Mouse (Mus musculus) neural tube, embryonic 11.5 days (tissue): ENCODE measurements around the gene Trpm2. TPM values are rescaled to one million over a fixed set of nuclear protein-coding genes. Genes with fewer than 3 reads are reported as not detected.
A peak's percentile ranks its signal among the peaks of the same experiment; 100 is the strongest.

Experiments
- ATAC-seq: fragments of 200-750 bp; cut with Nextera tagmentation; 2 replicates; pipeline ENCODE4 v1.8.0; 2017; ENCODE audit warnings: moderate number of reproducible peaks, mild to moderate bottlenecking, moderate TSS enrichment, moderate library complexity; ENCODE audit not compliant: insufficient read depth, low FRiP score, low TSS enrichment
- DNase-seq: peaks from one replicate; pipeline ENCODE4 v3.0.0-alpha.2; 2015; ENCODE audit warnings: low spot score
- H3K27ac ChIP-seq: fragments of 300-500 bp; sonication (generic); 2 replicates; pipeline ENCODE4 v1.5.1; 2014; ENCODE audit warnings: low read depth, mild to moderate bottlenecking, low read length
- H3K27me3 ChIP-seq: fragments of 300-500 bp; sonication (generic); 2 replicates; pipeline ENCODE4 v1.6.1; 2014; ENCODE audit warnings: mild to moderate bottlenecking, low read length, mixed read lengths; ENCODE audit not compliant: control insufficient read depth, insufficient read depth
- H3K36me3 ChIP-seq: fragments of 300-500 bp; sonication (generic); 2 replicates; pipeline ENCODE4 v1.6.1; 2014; ENCODE audit warnings: mild to moderate bottlenecking, low read length, moderate library complexity, mixed read lengths; ENCODE audit not compliant: control insufficient read depth, insufficient read depth
- H3K4me1 ChIP-seq: fragments of 300-500 bp; sonication (generic); 2 replicates; pipeline ENCODE4 v1.6.1; 2014; ENCODE audit warnings: low read length, mixed read lengths; ENCODE audit not compliant: control insufficient read depth, insufficient read depth
- H3K4me2 ChIP-seq: fragments of 300-500 bp; sonication (generic); 2 replicates; pipeline ENCODE4 v1.6.1; 2014; ENCODE audit warnings: low read depth, mild to moderate bottlenecking, moderate library complexity
- H3K4me3 ChIP-seq: fragments of 300-500 bp; sonication (generic); 2 replicates; pipeline ENCODE4 v1.5.1; 2014; ENCODE audit warnings: low read depth, low read length
- H3K9ac ChIP-seq: fragments of 300-500 bp; sonication (generic); 2 replicates; pipeline ENCODE4 v1.6.1; 2014; ENCODE audit warnings: mild to moderate bottlenecking, low read length
- H3K9me3 ChIP-seq: fragments of 300-500 bp; sonication (generic); 2 replicates; pipeline ENCODE4 v1.6.1; 2016; ENCODE audit warnings: low read length; ENCODE audit not compliant: control insufficient read depth
- WGBS: fragments of 180-500 bp; shearing (Covaris S2); extraction: QIAGEN DNeasy Blood & Tissue Kit; methylation state at CpG from one replicate; pipeline ENCODE4 v1.1.7; 2014; 5-methylcytosine and 5-hydroxymethylcytosine counted together
- polyA plus RNA-seq: library from polyadenylated mRNA; unstranded; fragments of >200 nt; fragmentation: Nextera tagmentation; extraction: Ambion mirVana; gene quantifications from 2 replicates; pipeline ENCODE4 v1.2.1, GENCODE M21; 2014

Gene Trpm2
- polyA plus RNA-seq, 1 experiment from 2014 or later, result 1.4 TPM

- H3K4me3 ChIP-seq, result no peak overlapping the region
Observed at GRCm38 (mm10) chr10:77927375-77927774, 43.0 kb downstream of the Trpm2 start.

GRCm38 (mm10) chr10:77926140-77926539 is 44.2 kb downstream of the Trpm2 start:
- H3K4me2 ChIP-seq, result no peak overlapping the region
- ATAC-seq (no peak), DNase-seq (peak; percentile 50)
- H3K9me3 ChIP-seq, result no peaks in the 10 kb centered on the region
- no peak overlapping the region for H3K9ac ChIP-seq
- no peaks in the 10 kb centered on the region for H3K27me3 ChIP-seq
- H3K36me3 ChIP-seq, result no peaks in the 10 kb centered on the region
- H3K27ac ChIP-seq, result no peak overlapping the region
- H3K4me1 ChIP-seq, result no peaks in the 10 kb centered on the region
- 43% methylated on average over 7 of the region's 7 CpGs for WGBS
- no peak overlapping the region for H3K4me3 ChIP-seq

More at GRCm38 (mm10) chr10:77927375-77927774, 43.0 kb downstream of the Trpm2 start:
- Histone ChIP-seq H3K27ac (no peak overlapping the region), H3K27me3 (no peaks in the 10 kb centered on the region), H3K36me3 (no peaks in the 10 kb centered on the region), H3K9ac (no peak overlapping the region), H3K9me3 (no peaks in the 10 kb centered on the region), H3K4me1 (no peaks in the 10 kb centered on the region), H3K4me2 (no peak overlapping the region)
- no peak for ATAC-seq
- DNase-seq, result no peak
- WGBS, result 92% methylated on average over 10 of the region's 10 CpGs

- ATAC-seq (no peak), DNase-seq (no peak)
- 73% methylated on average over 4 of the region's 4 CpGs for WGBS
- H3K27ac ChIP-seq, result no peak overlapping the region
- no peaks in the 10 kb centered on the region for H3K36me3 ChIP-seq
- H3K27me3 ChIP-seq, result no peaks in the 10 kb centered on the region
- no peak overlapping the region for H3K4me2 ChIP-seq
- no peaks in the 10 kb centered on the region for H3K4me1 ChIP-seq
- no peaks in the 10 kb centered on the region for H3K9me3 ChIP-seq
- H3K9ac ChIP-seq, result no peak overlapping the region
- no peak overlapping the region for H3K4me3 ChIP-seq
Observed at GRCm38 (mm10) chr10:77922681-77923080, 47.7 kb downstream of the Trpm2 start.

- Histone ChIP-seq H3K36me3 (no peaks in the 10 kb centered on the region), H3K27ac (no peak overlapping the region), H3K4me1 (no peaks in the 10 kb centered on the region), H3K27me3 (no peaks in the 10 kb centered on the region), H3K4me3 (no peak overlapping the region), H3K4me2 (no peak overlapping the region), H3K9me3 (no peaks in the 10 kb centered on the region), H3K9ac (no peak overlapping the region)
- no peak for DNase-seq
- 85% methylated on average over 5 of the region's 5 CpGs for WGBS
- no peak for ATAC-seq
Observed at GRCm38 (mm10) chr10:77921009-77921408, 49.4 kb downstream of the Trpm2 start.

GRCm38 (mm10) chr10:77916636-77917335 is 53.6 kb downstream of the Trpm2 start:
- no peaks in the 10 kb centered on the region for H3K36me3 ChIP-seq
- H3K27ac ChIP-seq, result no peak overlapping the region
- no peaks in the 10 kb centered on the region for H3K4me1 ChIP-seq
- 63% methylated on average over 8 of the region's 8 CpGs for WGBS
- H3K27me3 ChIP-seq, result no peaks in the 10 kb centered on the region
- DNase-seq (peak; percentile 42), ATAC-seq (no peak)
- no peak overlapping the region for H3K4me3 ChIP-seq
- no peak overlapping the region for H3K9ac ChIP-seq
- H3K4me2 ChIP-seq, result no peak overlapping the region
- no peaks in the 10 kb centered on the region for H3K9me3 ChIP-seq

GRCm38 (mm10) chr10:77913292-77913691 is 57.1 kb downstream of the Trpm2 start:
- no peak overlapping the region for H3K9ac ChIP-seq
- no peak overlapping the region for H3K27ac ChIP-seq
- no peaks in the 10 kb centered on the region for H3K9me3 ChIP-seq
- WGBS, result 80% methylated on average over 4 of the region's 4 CpGs
- no peak for ATAC-seq
- no peak for DNase-seq
- no peaks in the 10 kb centered on the region for H3K36me3 ChIP-seq
- no peaks in the 10 kb centered on the region for H3K27me3 ChIP-seq
- no peaks in the 10 kb centered on the region for H3K4me1 ChIP-seq
- no peak overlapping the region for H3K4me2 ChIP-seq
- no peak overlapping the region for H3K4me3 ChIP-seq

- Histone ChIP-seq H3K4me1 (no peaks in the 10 kb centered on the region), H3K27me3 (no peaks in the 10 kb centered on the region), H3K27ac (no peak overlapping the region), H3K4me3 (no peak overlapping the region), H3K9ac (no peak overlapping the region), H3K36me3 (no peaks in the 10 kb centered on the region), H3K9me3 (no peaks in the 10 kb centered on the region), H3K4me2 (no peak overlapping the region)
- ATAC-seq, result no peak
- DNase-seq, result no peak
- 80% methylated on average over 7 of the region's 7 CpGs for WGBS
Observed at GRCm38 (mm10) chr10:77912605-77913004, 57.8 kb downstream of the Trpm2 start.

- DNase-seq, result peak; percentile 85
- Histone ChIP-seq H3K27ac (no peak overlapping the region), H3K4me2 (peak overlapping the region; percentile 85), H3K9ac (peak overlapping the region; percentile 45), H3K4me1 (0 out of 2 replicates have a peak, but pooled peaks cover 5% of the 10 kb centered on the region), H3K36me3 (no peaks in the 10 kb centered on the region), H3K9me3 (no peaks in the 10 kb centered on the region), H3K4me3 (peak overlapping the region; percentile 56), H3K27me3 (no peaks in the 10 kb centered on the region)
- peak; percentile 88 for ATAC-seq
- whole genome bisulfite sequencing, result 7% methylated on average over 35 of the region's 35 CpGs
Observed at GRCm38 (mm10) chr10:77902894-77903715, 67.3 kb downstream of the Trpm2 start.
